Mouse (Mus musculus): ENCODE results near the gene Dmd. TPM values are rescaled to one million over a fixed set of nuclear protein-coding genes. Genes with fewer than 3 reads are reported as not detected.
A peak's percentile ranks its signal among the peaks of the same experiment; 100 is the strongest.

The Dmd gene
- 31.7 and 34.4 TPM in 2 replicates for polyA plus RNA-seq (2015; fragmentation: Nextera tagmentation; extraction: Ambion mirVana)

- Histone ChIP-seq H3K36me3 (ENCODE audit: control insufficient read depth, insufficient read depth, low read length) (no peaks in the 10 kb centered on the region), H3K4me1 (ENCODE audit: control insufficient read depth, insufficient read depth, low read length) (no peaks in the 10 kb centered on the region), H3K9ac (ENCODE audit: low read length) (no peak within 1 kb of the TSS), H3K4me3 (replicated peaks; ENCODE audit: low read length) (no peak within 1 kb of the TSS), H3K27ac (ENCODE audit: low read length) (no peak within 1 kb of the TSS), H3K27me3 (ENCODE audit: control insufficient read depth, insufficient read depth, low read length) (no peaks in the 10 kb centered on the region), H3K4me2 (ENCODE audit: low read depth, low read length) (no peak within 1 kb of the TSS), H3K9me3 (replicated peaks; ENCODE audit: control insufficient read depth, low read length) (no peaks in the 10 kb centered on the region)
- ATAC-seq (ENCODE audit: insufficient read depth, low FRiP score) = peak; percentile 47; the same call in 1 of the 2 replicates
- 48% methylated on average over 3 of the region's 3 CpGs for WGBS
These were observed at the start of gene Dmd for GRCm38 (mm10) chrX:82948630-82949029. Gene Dmd (plus strand): TSS chrX:82948870.

- Histone ChIP-seq H3K9ac (ENCODE audit: low read length) (no peak overlapping the region), H3K4me2 (ENCODE audit: low read depth, low read length) (no peak overlapping the region), H3K4me3 (replicated peaks; ENCODE audit: low read length) (no peak overlapping the region), H3K4me1 (ENCODE audit: control insufficient read depth, insufficient read depth, low read length) (no peaks in the 10 kb centered on the region), H3K27me3 (ENCODE audit: control insufficient read depth, insufficient read depth, low read length) (no peaks in the 10 kb centered on the region), H3K9me3 (replicated peaks; ENCODE audit: control insufficient read depth, low read length) (no peaks in the 10 kb centered on the region), H3K36me3 (ENCODE audit: control insufficient read depth, insufficient read depth, low read length) (no peaks in the 10 kb centered on the region), H3K27ac (ENCODE audit: low read length) (no peak overlapping the region)
- ATAC-seq (ENCODE audit: insufficient read depth, low FRiP score) = no peak
These were observed 47.2 kb upstream of the Dmd start for GRCm38 (mm10) chrX:82901515-82901914.

- no peak for ATAC-seq (ENCODE audit: insufficient read depth, low FRiP score)
- Histone ChIP-seq H3K27me3 (ENCODE audit: control insufficient read depth, insufficient read depth, low read length) (no peaks in the 10 kb centered on the region), H3K9me3 (replicated peaks; ENCODE audit: control insufficient read depth, low read length) (no peaks in the 10 kb centered on the region), H3K4me2 (ENCODE audit: low read depth, low read length) (no peak overlapping the region), H3K27ac (ENCODE audit: low read length) (no peak overlapping the region), H3K9ac (ENCODE audit: low read length) (no peak overlapping the region), H3K4me3 (replicated peaks; ENCODE audit: low read length) (no peak overlapping the region), H3K4me1 (ENCODE audit: control insufficient read depth, insufficient read depth, low read length) (no peaks in the 10 kb centered on the region), H3K36me3 (ENCODE audit: control insufficient read depth, insufficient read depth, low read length) (no peaks in the 10 kb centered on the region)
- 87% methylated on average over 1 of the region's 1 CpGs for WGBS
These were observed 39.0 kb downstream of the Dmd start for GRCm38 (mm10) chrX:82987683-82988082.

DNA sequence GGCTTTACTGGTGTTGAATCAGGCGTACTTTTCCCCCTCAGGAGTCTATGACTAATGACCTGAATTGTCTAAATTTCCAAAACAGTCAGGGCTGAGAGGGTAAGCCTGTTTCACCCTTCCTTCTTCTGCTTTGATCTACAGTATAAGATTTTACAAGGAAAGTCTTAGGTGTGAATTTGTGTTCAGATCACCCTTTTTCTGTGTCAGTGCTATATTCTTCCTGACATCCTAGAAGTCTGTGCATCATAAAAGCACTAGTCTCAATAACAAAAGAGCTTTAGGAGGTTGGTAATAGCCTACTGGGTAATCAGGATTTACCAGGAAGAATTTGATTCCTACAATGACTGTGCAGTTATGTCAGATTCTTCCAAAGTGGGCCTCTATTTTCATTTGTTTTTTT, 101.5 kb downstream of the Dmd start:
- 77% methylated on average over 1 of the region's 1 CpGs for WGBS
- no peaks in the 10 kb centered on the region for H3K4me1 ChIP-seq (ENCODE audit: control insufficient read depth, insufficient read depth, low read length)
- ATAC-seq (ENCODE audit: insufficient read depth, low FRiP score) = no peak
- no peaks in the 10 kb centered on the region for H3K9me3 ChIP-seq (replicated peaks; ENCODE audit: control insufficient read depth, low read length)
- no peak overlapping the region for H3K27ac ChIP-seq (ENCODE audit: low read length)
- H3K9ac ChIP-seq (ENCODE audit: low read length) = no peak overlapping the region
- no peaks in the 10 kb centered on the region for H3K27me3 ChIP-seq (ENCODE audit: control insufficient read depth, insufficient read depth, low read length)
- no peak overlapping the region for H3K4me2 ChIP-seq (ENCODE audit: low read depth, low read length)
- no peaks in the 10 kb centered on the region for H3K36me3 ChIP-seq (ENCODE audit: control insufficient read depth, insufficient read depth, low read length)
- no peak overlapping the region for H3K4me3 ChIP-seq (replicated peaks; ENCODE audit: low read length)

GRCm38 (mm10) chrX:83116171-83116876, 167.7 kb downstream of the Dmd start:
- ATAC-seq (ENCODE audit: insufficient read depth, low FRiP score) = peak; percentile 56; the same call in 1 of the 2 replicates
- H3K4me2 ChIP-seq (ENCODE audit: low read depth, low read length) = no peak overlapping the region
- WGBS = 55% methylated on average over 2 of the region's 2 CpGs
- H3K9ac ChIP-seq (ENCODE audit: low read length) = no peak overlapping the region
- no peaks in the 10 kb centered on the region for H3K4me1 ChIP-seq (ENCODE audit: control insufficient read depth, insufficient read depth, low read length)
- H3K27me3 ChIP-seq (ENCODE audit: control insufficient read depth, insufficient read depth, low read length) = no peaks in the 10 kb centered on the region
- H3K4me3 ChIP-seq (replicated peaks; ENCODE audit: low read length) = no peak overlapping the region
- H3K36me3 ChIP-seq (ENCODE audit: control insufficient read depth, insufficient read depth, low read length) = no peaks in the 10 kb centered on the region
- peak overlapping the region; percentile 74 for H3K27ac ChIP-seq (ENCODE audit: low read length)
- H3K9me3 ChIP-seq (replicated peaks; ENCODE audit: control insufficient read depth, low read length) = no peaks in the 10 kb centered on the region

DNA sequence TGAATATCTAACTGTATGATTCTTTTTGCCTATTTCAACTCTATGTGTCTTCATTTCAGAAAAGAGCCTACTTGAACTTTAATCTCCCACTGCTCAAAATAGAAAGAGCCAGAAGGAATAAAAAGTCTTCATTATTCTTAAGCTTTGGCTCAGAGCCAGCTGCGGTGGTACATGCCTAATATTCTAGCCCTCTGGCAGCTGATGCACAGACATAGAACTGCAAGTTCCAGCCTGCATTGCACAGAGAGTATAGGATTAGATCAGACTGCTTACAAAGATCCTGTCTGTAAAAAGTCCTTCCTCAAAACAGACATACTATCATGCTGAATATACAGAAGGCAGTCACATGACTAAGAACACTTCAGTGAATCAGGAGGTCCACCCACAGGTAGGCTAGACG, 168.5 kb downstream of the Dmd start:
- Histone ChIP-seq H3K4me2 (ENCODE audit: low read depth, low read length) (no peak overlapping the region), H3K9me3 (replicated peaks; ENCODE audit: control insufficient read depth, low read length) (no peaks in the 10 kb centered on the region), H3K4me1 (ENCODE audit: control insufficient read depth, insufficient read depth, low read length) (no peaks in the 10 kb centered on the region), H3K27ac (ENCODE audit: low read length) (peak overlapping the region; percentile 60; the same call in 1 of the 2 replicates), H3K4me3 (replicated peaks; ENCODE audit: low read length) (no peak overlapping the region), H3K9ac (ENCODE audit: low read length) (no peak overlapping the region), H3K36me3 (ENCODE audit: control insufficient read depth, insufficient read depth, low read length) (no peaks in the 10 kb centered on the region), H3K27me3 (ENCODE audit: control insufficient read depth, insufficient read depth, low read length) (no peaks in the 10 kb centered on the region)
- 39% methylated on average over 2 of the region's 2 CpGs for WGBS
- no peak for ATAC-seq (ENCODE audit: insufficient read depth, low FRiP score)

DNA sequence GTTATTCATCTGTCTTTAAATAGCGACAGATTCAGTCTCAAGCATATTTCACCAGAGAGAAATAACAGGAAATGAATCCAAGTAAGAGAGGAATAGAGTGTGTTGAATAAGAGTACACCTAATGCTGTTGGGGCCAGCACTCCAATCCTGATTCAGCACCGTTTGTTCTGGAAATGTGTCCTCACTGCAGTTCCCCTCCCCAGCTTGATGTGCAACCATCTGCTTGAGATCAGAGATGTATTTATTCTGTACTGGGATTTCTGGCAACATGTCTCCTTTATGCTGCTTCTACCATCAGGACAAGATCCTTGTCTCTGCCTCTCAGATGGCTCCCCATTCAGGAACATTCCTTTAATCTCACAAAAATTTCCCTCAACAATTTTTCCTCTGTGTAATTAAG, 271.9 kb downstream of the Dmd start:
- H3K27me3 ChIP-seq (ENCODE audit: control insufficient read depth, insufficient read depth, low read length) = no peaks in the 10 kb centered on the region
- H3K4me2 ChIP-seq (ENCODE audit: low read depth, low read length) = no peak overlapping the region
- H3K27ac ChIP-seq (ENCODE audit: low read length) = no peak overlapping the region
- no peak overlapping the region for H3K4me3 ChIP-seq (replicated peaks; ENCODE audit: low read length)
- no peaks in the 10 kb centered on the region for H3K9me3 ChIP-seq (replicated peaks; ENCODE audit: control insufficient read depth, low read length)
- H3K36me3 ChIP-seq (ENCODE audit: control insufficient read depth, insufficient read depth, low read length) = no peaks in the 10 kb centered on the region
- H3K4me1 ChIP-seq (ENCODE audit: control insufficient read depth, insufficient read depth, low read length) = no peaks in the 10 kb centered on the region
- 45% methylated on average over 2 of the region's 2 CpGs for WGBS
- ATAC-seq (ENCODE audit: insufficient read depth, low FRiP score) = no peak
- no peak overlapping the region for H3K9ac ChIP-seq (ENCODE audit: low read length)

DNA sequence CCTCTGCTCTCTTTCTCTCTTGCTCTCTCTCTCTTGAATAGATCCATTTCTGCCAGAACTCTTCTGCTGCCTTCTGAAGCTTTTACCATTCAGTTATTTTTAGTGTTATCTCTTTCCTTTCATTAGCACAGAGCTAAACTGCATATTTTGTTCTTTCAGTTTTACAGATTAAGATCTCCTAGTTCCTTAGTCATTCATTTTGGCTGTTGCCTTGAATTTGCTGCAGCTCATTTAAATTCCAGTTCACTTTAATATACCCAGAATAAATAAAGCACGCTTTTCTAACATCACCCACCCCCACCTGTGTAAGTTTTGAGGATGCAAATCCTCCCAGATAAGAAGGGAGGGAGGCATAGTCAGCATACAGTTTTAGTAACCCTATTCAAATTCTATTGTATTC, 272.4 kb downstream of the Dmd start:
- Histone ChIP-seq H3K36me3 (ENCODE audit: control insufficient read depth, insufficient read depth, low read length) (no peaks in the 10 kb centered on the region), H3K4me2 (ENCODE audit: low read depth, low read length) (no peak overlapping the region), H3K27ac (ENCODE audit: low read length) (no peak overlapping the region), H3K9ac (ENCODE audit: low read length) (no peak overlapping the region), H3K4me3 (replicated peaks; ENCODE audit: low read length) (no peak overlapping the region), H3K4me1 (ENCODE audit: control insufficient read depth, insufficient read depth, low read length) (no peaks in the 10 kb centered on the region), H3K27me3 (ENCODE audit: control insufficient read depth, insufficient read depth, low read length) (no peaks in the 10 kb centered on the region), H3K9me3 (replicated peaks; ENCODE audit: control insufficient read depth, low read length) (no peaks in the 10 kb centered on the region)
- WGBS = 42% methylated on average over 1 of the region's 1 CpGs
- no peak for ATAC-seq (ENCODE audit: insufficient read depth, low FRiP score)

- H3K9ac ChIP-seq (ENCODE audit: low read length) = no peak within 1 kb of the TSS
- no peak within 1 kb of the TSS for H3K27ac ChIP-seq (ENCODE audit: low read length)
- no peaks in the 10 kb centered on the region for H3K4me1 ChIP-seq (ENCODE audit: control insufficient read depth, insufficient read depth, low read length)
- H3K27me3 ChIP-seq (ENCODE audit: control insufficient read depth, insufficient read depth, low read length) = no peaks in the 10 kb centered on the region
- WGBS = 91% methylated on average over 15 of the region's 15 CpGs
- H3K9me3 ChIP-seq (replicated peaks; ENCODE audit: control insufficient read depth, low read length) = no peaks in the 10 kb centered on the region
- H3K36me3 ChIP-seq (ENCODE audit: control insufficient read depth, insufficient read depth, low read length) = no peaks in the 10 kb centered on the region
- no peak for ATAC-seq (ENCODE audit: insufficient read depth, low FRiP score)
- H3K4me3 ChIP-seq (replicated peaks; ENCODE audit: low read length) = no peak within 1 kb of the TSS
- no peak within 1 kb of the TSS for H3K4me2 ChIP-seq (ENCODE audit: low read depth, low read length)
These were observed 538.9 kb downstream of the Dmd start, which contains the start of gene Tsga8 for GRCm38 (mm10) chrX:83487598-83487997. Gene Tsga8 (minus strand): TSS chrX:83487924.

Data from stomach, embryonic 16.5 days (tissue).